Mouse (Mus musculus) right cerebral cortex, postnatal 10 days (tissue): Measurements from ENCODE around the gene Taar6.

Experiments used
- DNase-seq, 2 experiments: peaks; one replicate each; pipeline ENCODE4 v3.0.0; 2021; ENCODE audit warnings: low spot score in 2 of 2

Gene Taar6

GRCm38 (mm10) chr10:23937613-23938012, 47.8 kb downstream of the Taar6 start:
- no peak for DNase-seq
